Mouse (Mus musculus): Measurements from ENCODE around the gene Olfr766-ps1. TPM values are rescaled to one million over a fixed set of nuclear protein-coding genes. Genes with fewer than 3 reads are reported as not detected.

The Olfr766-ps1 gene
- polyA plus RNA-seq, 1 experiment from 2014 or later, result not detected

GRCm38 (mm10) chr10:129026018-129026662, 42.6 kb downstream of the Olfr766-ps1 start:
- Histone ChIP-seq H3K36me3 (ENCODE audit: control insufficient read depth, insufficient read depth, low read length) (no peaks in the 10 kb centered on the region), H3K4me2 (no peak overlapping the region), H3K27ac (ENCODE audit: low read depth, low read length) (no peak overlapping the region), H3K9me3 (replicated peaks; ENCODE audit: control insufficient read depth, low read length) (no peaks in the 10 kb centered on the region), H3K4me1 (ENCODE audit: control insufficient read depth, insufficient read depth, low read length) (no peaks in the 10 kb centered on the region), H3K9ac (ENCODE audit: low read depth, low read length) (no peak overlapping the region), H3K4me3 (ENCODE audit: low read depth, low read length) (no peak overlapping the region), H3K27me3 (ENCODE audit: control insufficient read depth, insufficient read depth, low read length) (no peaks in the 10 kb centered on the region)
- no peak for ATAC-seq (replicated peaks; ENCODE audit: insufficient number of reproducible peaks, low FRiP score, low TSS enrichment)
- 55% methylated on average over 3 of the region's 3 CpGs for WGBS (ENCODE audit: insufficient replicate concordance)

GRCm38 (mm10) chr10:129023319-129023718, 45.5 kb downstream of the Olfr766-ps1 start:
- H3K36me3 ChIP-seq (ENCODE audit: control insufficient read depth, insufficient read depth, low read length), result no peaks in the 10 kb centered on the region
- no peak overlapping the region for H3K4me3 ChIP-seq (ENCODE audit: low read depth, low read length)
- H3K4me2 ChIP-seq, result no peak overlapping the region
- no peaks in the 10 kb centered on the region for H3K27me3 ChIP-seq (ENCODE audit: control insufficient read depth, insufficient read depth, low read length)
- H3K9me3 ChIP-seq (replicated peaks; ENCODE audit: control insufficient read depth, low read length), result no peaks in the 10 kb centered on the region
- no peak overlapping the region for H3K9ac ChIP-seq (ENCODE audit: low read depth, low read length)
- no peaks in the 10 kb centered on the region for H3K4me1 ChIP-seq (ENCODE audit: control insufficient read depth, insufficient read depth, low read length)
- ATAC-seq (replicated peaks; ENCODE audit: insufficient number of reproducible peaks, low FRiP score, low TSS enrichment), result no peak
- no peak overlapping the region for H3K27ac ChIP-seq (ENCODE audit: low read depth, low read length)

DNA sequence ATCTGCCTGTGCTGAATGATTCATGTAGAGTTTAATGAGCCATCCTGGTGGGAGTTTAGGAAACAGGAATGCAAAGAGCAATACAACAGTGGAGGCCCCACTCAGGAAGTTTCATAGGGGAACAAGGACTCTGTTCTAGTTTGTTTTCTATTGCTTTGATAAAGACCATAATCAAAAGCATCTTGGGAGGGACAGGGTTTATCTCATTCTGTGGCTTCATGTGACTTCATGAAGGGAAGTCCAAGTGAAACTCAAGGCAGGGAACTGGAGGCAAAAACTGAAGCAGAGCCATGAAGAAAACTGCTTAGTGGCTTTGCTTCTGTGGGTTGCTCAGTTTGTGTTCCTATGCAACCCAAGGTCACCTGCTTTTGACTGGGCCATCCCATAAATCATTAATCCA, 54.3 kb downstream of the Olfr766-ps1 start:
- Histone ChIP-seq H3K9me3 (replicated peaks; ENCODE audit: control insufficient read depth, low read length) (no peaks in the 10 kb centered on the region), H3K4me3 (ENCODE audit: low read depth, low read length) (no peak overlapping the region), H3K27me3 (ENCODE audit: control insufficient read depth, insufficient read depth, low read length) (no peaks in the 10 kb centered on the region), H3K27ac (ENCODE audit: low read depth, low read length) (no peak overlapping the region), H3K9ac (ENCODE audit: low read depth, low read length) (no peak overlapping the region), H3K4me2 (no peak overlapping the region), H3K36me3 (ENCODE audit: control insufficient read depth, insufficient read depth, low read length) (no peaks in the 10 kb centered on the region), H3K4me1 (ENCODE audit: control insufficient read depth, insufficient read depth, low read length) (no peaks in the 10 kb centered on the region)
- no peak for ATAC-seq (replicated peaks; ENCODE audit: insufficient number of reproducible peaks, low FRiP score, low TSS enrichment)

Other genes starting within 250 kb of the Olfr766-ps1 start
- gene Ormdl2, start 247.3 kb downstream of the Olfr766-ps1 start, polyA plus RNA-seq (2014; fragmentation: Nextera tagmentation; extraction: Ambion mirVana), result 50.7 and 60.3 TPM in 2 replicates
- 4.1 and 4.5 TPM in 2 replicates for gene Gdf11, start 177.3 kb downstream of the Olfr766-ps1 start, polyA plus RNA-seq (2014; fragmentation: Nextera tagmentation; extraction: Ambion mirVana)
- gene Cd63, start 168.0 kb downstream of the Olfr766-ps1 start, polyA plus RNA-seq (2014; fragmentation: Nextera tagmentation; extraction: Ambion mirVana), result 296 and 306 TPM in 2 replicates
- 6.1 and 8.1 TPM in 2 replicates for gene Rdh5, start 146.1 kb downstream of the Olfr766-ps1 start, polyA plus RNA-seq (2014; fragmentation: Nextera tagmentation; extraction: Ambion mirVana)
- 195 and 206 TPM in 2 replicates for gene Bloc1s1, start 144.9 kb downstream of the Olfr766-ps1 start, polyA plus RNA-seq (2014; fragmentation: Nextera tagmentation; extraction: Ambion mirVana)
- 0.43 and 0.79 TPM in 2 replicates for gene Itga7, start 135.2 kb downstream of the Olfr766-ps1 start, polyA plus RNA-seq (2014; fragmentation: Nextera tagmentation; extraction: Ambion mirVana)
- not detected in 2 replicates for gene Mettl7b, start 108.0 kb downstream of the Olfr766-ps1 start, polyA plus RNA-seq (2014; fragmentation: Nextera tagmentation; extraction: Ambion mirVana)
- not detected in 2 replicates for gene Olfr9, start 79.5 kb downstream of the Olfr766-ps1 start, polyA plus RNA-seq (2014; fragmentation: Nextera tagmentation; extraction: Ambion mirVana)
- gene Olfr763, start 58.2 kb downstream of the Olfr766-ps1 start, polyA plus RNA-seq (2014; fragmentation: Nextera tagmentation; extraction: Ambion mirVana), result not detected in 2 replicates
- gene Olfr764-ps1, start 29.1 kb downstream of the Olfr766-ps1 start, polyA plus RNA-seq (2014; fragmentation: Nextera tagmentation; extraction: Ambion mirVana), result not detected in 2 replicates
- not detected in 2 replicates for gene Olfr765, start 19.0 kb downstream of the Olfr766-ps1 start, polyA plus RNA-seq (2014; fragmentation: Nextera tagmentation; extraction: Ambion mirVana)
- gene Olfr767, start 13.9 kb upstream of the Olfr766-ps1 start, polyA plus RNA-seq (2014; fragmentation: Nextera tagmentation; extraction: Ambion mirVana), result not detected in 2 replicates
- not detected in 2 replicates for gene Olfr768, start 30.4 kb upstream of the Olfr766-ps1 start, polyA plus RNA-seq (2014; fragmentation: Nextera tagmentation; extraction: Ambion mirVana)
- gene Olfr769, start 48.9 kb upstream of the Olfr766-ps1 start, polyA plus RNA-seq (2014; fragmentation: Nextera tagmentation; extraction: Ambion mirVana), result not detected in 2 replicates
- gene Olfr770, start 70.0 kb upstream of the Olfr766-ps1 start, polyA plus RNA-seq (2014; fragmentation: Nextera tagmentation; extraction: Ambion mirVana), result not detected in 2 replicates
- not detected in 2 replicates for gene Olfr771, start 95.8 kb upstream of the Olfr766-ps1 start, polyA plus RNA-seq (2014; fragmentation: Nextera tagmentation; extraction: Ambion mirVana)
- not detected in 2 replicates for gene Olfr772, start 108.9 kb upstream of the Olfr766-ps1 start, polyA plus RNA-seq (2014; fragmentation: Nextera tagmentation; extraction: Ambion mirVana)
- gene Olfr773, start 118.4 kb upstream of the Olfr766-ps1 start, polyA plus RNA-seq (2014; fragmentation: Nextera tagmentation; extraction: Ambion mirVana), result not detected in 2 replicates
- not detected in 2 replicates for gene Olfr774, start 167.2 kb upstream of the Olfr766-ps1 start, polyA plus RNA-seq (2014; fragmentation: Nextera tagmentation; extraction: Ambion mirVana)
- gene Olfr775, start 179.4 kb upstream of the Olfr766-ps1 start, polyA plus RNA-seq (2014; fragmentation: Nextera tagmentation; extraction: Ambion mirVana), result not detected in 2 replicates
- gene Olfr776, start 190.2 kb upstream of the Olfr766-ps1 start, polyA plus RNA-seq (2014; fragmentation: Nextera tagmentation; extraction: Ambion mirVana), result not detected in 2 replicates
- gene Olfr777, start 202.5 kb upstream of the Olfr766-ps1 start, polyA plus RNA-seq (2014; fragmentation: Nextera tagmentation; extraction: Ambion mirVana), result not detected in 2 replicates
- not detected in 2 replicates for gene Olfr780, start 249.1 kb upstream of the Olfr766-ps1 start, polyA plus RNA-seq (2014; fragmentation: Nextera tagmentation; extraction: Ambion mirVana)

All from heart, embryonic 11.5 days (tissue).